Mouse (Mus musculus) neural tube, embryonic 13.5 days (tissue): ENCODE results near the gene Gm4969. TPM values are rescaled to one million over a fixed set of nuclear protein-coding genes. Genes with fewer than 3 reads are reported as not detected.

Source experiments
- ATAC-seq: fragments of 200-750 bp; cut with Nextera tagmentation; 2 replicates; pipeline ENCODE4 v1.8.0; 2017; ENCODE audit warnings: low read depth, mild to moderate bottlenecking, moderate TSS enrichment, moderate library complexity
- H3K27ac ChIP-seq: fragments of 300-500 bp; sonication (generic); replicated peaks from 2 replicates; pipeline ENCODE4 v1.5.1; 2015; ENCODE audit warnings: moderate library complexity, mild to moderate bottlenecking, inconsistent platforms
- H3K27me3 ChIP-seq: fragments of 300-500 bp; sonication (generic); 2 replicates; pipeline ENCODE4 v1.6.1; 2015; ENCODE audit warnings: mild to moderate bottlenecking, inconsistent platforms
- H3K36me3 ChIP-seq: fragments of 300-500 bp; sonication (generic); 2 replicates; pipeline ENCODE4 v1.6.1; 2015; ENCODE audit warnings: mild to moderate bottlenecking, inconsistent platforms
- H3K4me1 ChIP-seq: fragments of 300-500 bp; sonication (generic); replicated peaks from 2 replicates; pipeline ENCODE4 v1.6.1; 2015; ENCODE audit warnings: inconsistent platforms
- H3K4me2 ChIP-seq: fragments of 300-500 bp; sonication (generic); 2 replicates; pipeline ENCODE4 v1.6.1; 2015; ENCODE audit warnings: inconsistent platforms, mild to moderate bottlenecking, moderate library complexity
- H3K4me3 ChIP-seq: fragments of 300-500 bp; sonication (generic); 2 replicates; pipeline ENCODE4 v1.5.1; 2015; ENCODE audit warnings: mild to moderate bottlenecking, inconsistent platforms
- H3K9ac ChIP-seq: fragments of 300-500 bp; sonication (generic); 2 replicates; pipeline ENCODE4 v1.6.1; 2015; ENCODE audit warnings: moderate library complexity, mild to moderate bottlenecking, inconsistent platforms
- H3K9me3 ChIP-seq: fragments of 300-500 bp; sonication (generic); 2 replicates; pipeline ENCODE4 v1.6.1; 2016; ENCODE audit warnings: inconsistent platforms
- WGBS: fragments of 180-500 bp; shearing (Covaris S2); methylation state at CpG from one replicate; pipeline ENCODE4 v1.1.7; 2015; 5-methylcytosine and 5-hydroxymethylcytosine counted together
- polyA plus RNA-seq: library from polyadenylated mRNA; unstranded; fragments of >200 nt; fragmentation: Nextera tagmentation; extraction: Ambion mirVana; gene quantifications from 2 replicates; pipeline ENCODE4 v1.2.1, GENCODE M21; 2015

Gm4969 gene
- polyA plus RNA-seq, 1 experiment from 2014 or later, result 2.3 TPM

DNA sequence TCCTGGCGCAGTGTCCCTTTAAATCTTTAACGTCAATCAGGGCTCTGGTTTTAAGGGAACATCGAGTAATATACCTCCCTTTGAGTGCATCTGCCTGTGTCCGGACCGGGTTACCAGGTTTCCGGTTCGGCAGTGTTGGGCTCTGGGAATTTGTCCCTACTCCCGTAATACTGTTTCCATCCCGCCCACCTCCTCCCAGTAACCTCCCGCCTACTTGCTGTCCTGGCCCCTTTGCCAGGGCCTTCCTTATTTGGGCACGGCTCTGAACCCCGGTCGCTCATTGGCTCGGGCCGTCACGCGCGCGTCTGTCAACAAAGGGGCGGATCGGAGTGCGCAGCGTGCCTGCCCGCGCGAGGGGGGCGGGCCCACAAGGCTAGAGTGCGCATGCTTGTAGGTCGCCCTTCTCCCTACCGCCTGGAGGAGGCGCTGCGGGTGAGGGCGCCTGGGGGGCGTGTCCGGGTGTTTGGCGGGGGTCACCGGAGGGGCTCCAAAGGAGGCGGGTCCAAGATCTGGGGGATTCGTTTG is 13.2 kb upstream of the Gm4969 start:
- H3K4me2 ChIP-seq, result peak overlapping the region; percentile 63
- H3K27me3 ChIP-seq, result no peaks in the 10 kb centered on the region
- no peaks in the 10 kb centered on the region for H3K9me3 ChIP-seq
- H3K27ac ChIP-seq, result peak overlapping the region; percentile 93
- peak overlapping the region; percentile 71 for H3K9ac ChIP-seq
- peaks cover 26% of the 10 kb centered on the region for H3K4me1 ChIP-seq
- H3K4me3 ChIP-seq, result peak overlapping the region; percentile 48
- ATAC-seq, result peak; percentile 99
- WGBS, result under 1% methylated on average over 39 of the region's 39 CpGs
- H3K36me3 ChIP-seq, result peaks cover 20% of the 10 kb centered on the region

DNA sequence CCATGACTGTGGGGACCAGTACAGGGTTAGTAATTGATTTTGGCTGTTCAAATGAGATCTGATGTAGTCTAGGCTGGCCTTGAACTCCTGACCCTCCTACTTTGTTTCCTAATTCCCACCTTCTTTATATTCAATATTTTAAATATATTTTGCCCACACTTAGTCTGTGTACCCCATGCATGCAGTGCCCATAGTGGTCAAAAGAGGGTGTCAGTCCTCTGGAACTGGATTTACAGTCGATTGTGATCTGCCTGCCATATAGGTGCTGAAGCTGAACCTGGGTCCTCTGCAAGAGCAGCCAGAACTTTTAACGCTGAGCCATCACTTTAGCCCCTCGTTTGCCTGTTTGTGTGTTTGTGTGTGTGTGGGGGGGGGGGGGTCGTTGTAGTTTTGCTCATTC is 12.5 kb upstream of the Gm4969 start:
- Histone ChIP-seq H3K27ac (peak overlapping the region; percentile 93), H3K9ac (peak overlapping the region; percentile 71), H3K4me3 (peak overlapping the region; percentile 48), H3K9me3 (no peaks in the 10 kb centered on the region), H3K4me1 (peaks cover 26% of the 10 kb centered on the region), H3K27me3 (no peaks in the 10 kb centered on the region), H3K4me2 (peak overlapping the region; percentile 63), H3K36me3 (peaks cover 19% of the 10 kb centered on the region)
- 30% methylated on average over 4 of the region's 4 CpGs for WGBS
- ATAC-seq, result peak; percentile 1; the same call in 1 of the 2 replicates

DNA sequence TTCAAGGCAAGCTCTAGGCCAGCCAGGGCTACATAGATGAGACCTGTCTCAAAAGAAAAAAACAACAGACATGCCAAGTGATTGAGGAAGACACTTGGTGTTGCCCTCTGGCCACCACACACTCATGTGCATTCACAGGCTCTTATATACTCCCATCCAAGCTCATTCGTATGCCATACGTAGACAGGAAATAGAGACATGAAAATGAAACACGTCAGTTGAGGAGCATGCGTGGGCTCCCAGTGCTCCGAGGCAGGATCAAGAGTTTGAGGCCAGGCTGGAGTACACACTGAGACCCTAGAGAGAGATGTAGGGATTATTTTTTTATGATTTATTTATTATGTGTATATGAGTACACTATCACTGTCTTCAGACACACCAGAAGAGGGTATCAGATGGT is 11.2 kb upstream of the Gm4969 start:
- H3K4me2 ChIP-seq, result no peak overlapping the region
- 94% methylated on average over 5 of the region's 5 CpGs for WGBS
- peaks cover 10% of the 10 kb centered on the region for H3K36me3 ChIP-seq
- H3K27me3 ChIP-seq, result no peaks in the 10 kb centered on the region
- H3K9ac ChIP-seq, result no peak overlapping the region
- no peak for ATAC-seq
- peaks cover 26% of the 10 kb centered on the region for H3K4me1 ChIP-seq
- H3K27ac ChIP-seq, result 0 out of 2 replicates have a peak overlapping the region, but pooled peaks have one; percentile 93
- H3K9me3 ChIP-seq, result no peaks in the 10 kb centered on the region
- no peak overlapping the region for H3K4me3 ChIP-seq

- no peaks in the 10 kb centered on the region for H3K27me3 ChIP-seq
- no peaks in the 10 kb centered on the region for H3K9me3 ChIP-seq
- peaks cover 22% of the 10 kb centered on the region for H3K4me1 ChIP-seq
- ATAC-seq, result no peak
- no peak overlapping the region for H3K27ac ChIP-seq
- no peak overlapping the region for H3K4me2 ChIP-seq
- peaks cover 9% of the 10 kb centered on the region; the same call in 1 of the 2 replicates for H3K36me3 ChIP-seq
- no peak overlapping the region for H3K9ac ChIP-seq
- 94% methylated on average over 5 of the region's 5 CpGs for WGBS
- no peak overlapping the region for H3K4me3 ChIP-seq
These were observed 9.6 kb upstream of the Gm4969 start for GRCm38 (mm10) chr7:19127744-19128143.

- Histone ChIP-seq H3K9ac (no peak overlapping the region), H3K36me3 (peaks cover 9% of the 10 kb centered on the region; the same call in 1 of the 2 replicates), H3K27me3 (no peaks in the 10 kb centered on the region), H3K4me1 (peaks cover 20% of the 10 kb centered on the region), H3K4me2 (no peak overlapping the region), H3K9me3 (no peaks in the 10 kb centered on the region), H3K27ac (no peak overlapping the region), H3K4me3 (no peak overlapping the region)
- WGBS, result 92% methylated on average over 6 of the region's 6 CpGs
- no peak for ATAC-seq
These were observed 6.5 kb upstream of the Gm4969 start for GRCm38 (mm10) chr7:19124713-19125112.

DNA sequence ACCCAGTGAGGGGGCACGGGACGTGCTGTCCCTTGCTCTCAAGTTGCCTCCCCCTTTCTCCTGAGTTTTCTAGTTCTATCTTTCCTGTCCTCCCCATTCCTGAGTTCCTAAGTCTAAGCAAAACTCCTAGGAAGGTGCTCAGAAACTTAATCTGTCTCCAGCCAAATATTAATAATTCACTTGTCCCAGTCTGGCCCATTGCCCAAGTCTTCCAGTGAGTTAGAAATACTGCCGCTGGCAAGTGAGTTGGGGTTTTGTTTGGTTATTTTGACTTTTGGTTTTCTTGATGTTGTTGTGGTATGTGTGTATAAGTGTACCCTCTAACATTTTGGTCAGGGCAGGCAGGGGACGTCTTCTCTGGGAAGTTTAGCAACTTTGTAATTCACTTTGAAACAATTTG is 3.5 kb upstream of the Gm4969 start:
- H3K36me3 ChIP-seq, result peaks cover 9% of the 10 kb centered on the region; the same call in 1 of the 2 replicates
- H3K4me3 ChIP-seq, result no peak overlapping the region
- H3K4me1 ChIP-seq, result peaks cover 26% of the 10 kb centered on the region
- H3K4me2 ChIP-seq, result no peak overlapping the region
- ATAC-seq, result no peak
- 0 out of 2 replicates have a peak, but pooled peaks cover 4% of the 10 kb centered on the region for H3K27me3 ChIP-seq
- no peak overlapping the region for H3K9ac ChIP-seq
- no peaks in the 10 kb centered on the region for H3K9me3 ChIP-seq
- no peak overlapping the region for H3K27ac ChIP-seq
- 95% methylated on average over 4 of the region's 4 CpGs for whole genome bisulfite sequencing

DNA sequence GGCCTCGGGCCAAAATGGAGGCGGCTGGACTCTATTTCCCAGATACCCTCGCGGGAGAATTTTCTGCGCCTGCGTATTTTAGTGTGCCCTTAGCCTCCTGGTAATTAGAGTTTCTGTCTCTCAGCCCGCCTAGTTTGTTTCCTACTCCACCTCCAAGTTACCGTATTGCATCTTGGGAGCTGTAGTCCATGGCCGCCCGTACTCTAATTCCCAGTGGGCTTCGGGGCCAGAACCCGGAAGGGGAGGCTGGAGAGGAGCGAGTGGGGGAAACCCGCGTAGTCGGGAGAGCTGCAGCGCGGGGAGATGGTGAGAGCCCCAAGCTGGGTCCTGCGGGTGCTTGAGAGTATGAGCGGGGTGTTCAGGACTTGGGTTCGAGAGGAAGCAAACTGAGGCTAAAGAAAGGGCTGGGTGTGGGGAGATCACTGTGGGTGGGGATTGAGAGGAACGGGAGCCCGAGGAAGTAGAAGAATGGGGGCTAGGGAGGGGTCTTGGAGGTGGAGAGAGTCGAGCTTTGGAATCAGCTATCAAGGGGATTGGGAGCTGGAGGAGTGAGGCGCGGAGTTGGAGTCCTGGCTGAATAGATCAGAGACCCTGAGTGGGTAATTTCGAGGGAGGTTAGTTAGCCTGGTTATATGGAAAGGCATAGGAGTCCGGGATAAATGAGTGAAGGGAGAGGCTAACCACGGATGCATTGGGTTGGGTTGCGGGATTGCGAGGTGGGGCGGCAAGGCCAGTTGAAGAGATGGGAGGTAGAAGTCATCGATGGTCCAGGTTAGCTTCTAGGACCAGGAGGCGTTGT is 1.7 kb upstream of the Gm4969 start, which contains the start of gene Fbxo46:
Gene Fbxo46, plus strand, starts transcription at position 229 of the 799 bp plus-strand sequence.
- Histone ChIP-seq H3K4me1 (peaks cover 26% of the 10 kb centered on the region), H3K27me3 (0 out of 2 replicates have a peak, but pooled peaks cover 4% of the 10 kb centered on the region), H3K27ac (peak within 1 kb of the TSS; percentile 66), H3K9me3 (no peaks in the 10 kb centered on the region), H3K36me3 (no peaks in the 10 kb centered on the region), H3K4me3 (peak within 1 kb of the TSS; percentile 58), H3K4me2 (peak within 1 kb of the TSS; percentile 84), H3K9ac (peak within 1 kb of the TSS; percentile 80)
- WGBS, result 3% methylated on average over 34 of the region's 34 CpGs
- peak; percentile 94 for ATAC-seq

GRCm38 (mm10) chr7:19119083-19119482 is 915 bp upstream of the Gm4969 start:
- H3K36me3 ChIP-seq, result no peaks in the 10 kb centered on the region
- peaks cover 26% of the 10 kb centered on the region for H3K4me1 ChIP-seq
- no peak overlapping the region for H3K9ac ChIP-seq
- H3K4me2 ChIP-seq, result peak overlapping the region; percentile 84; the same call in 1 of the 2 replicates
- no peak overlapping the region for H3K27ac ChIP-seq
- H3K9me3 ChIP-seq, result no peaks in the 10 kb centered on the region
- H3K4me3 ChIP-seq, result no peak overlapping the region
- 0 out of 2 replicates have a peak, but pooled peaks cover 4% of the 10 kb centered on the region for H3K27me3 ChIP-seq
- peak; percentile 20 for ATAC-seq
- 91% methylated on average over 8 of the region's 8 CpGs for WGBS

GRCm38 (mm10) chr7:19109565-19109964 is 8.6 kb downstream of the Gm4969 start:
- Histone ChIP-seq H3K27ac (no peak overlapping the region), H3K4me2 (no peak overlapping the region), H3K27me3 (peaks cover 10% of the 10 kb centered on the region; the same call in 1 of the 2 replicates), H3K4me1 (no peaks in the 10 kb centered on the region), H3K4me3 (no peak overlapping the region), H3K9me3 (no peaks in the 10 kb centered on the region), H3K36me3 (no peaks in the 10 kb centered on the region), H3K9ac (no peak overlapping the region)
- ATAC-seq, result no peak
- 78% methylated on average over 1 of the region's 1 CpGs for WGBS

- ATAC-seq, result no peak
- no peak overlapping the region for H3K4me3 ChIP-seq
- no peaks in the 10 kb centered on the region for H3K36me3 ChIP-seq
- H3K4me1 ChIP-seq, result no peaks in the 10 kb centered on the region
- H3K27ac ChIP-seq, result no peak overlapping the region
- no peak overlapping the region for H3K9ac ChIP-seq
- H3K4me2 ChIP-seq, result no peak overlapping the region
- no peaks in the 10 kb centered on the region for H3K27me3 ChIP-seq
- WGBS, result 63% methylated on average over 3 of the region's 3 CpGs
- no peaks in the 10 kb centered on the region for H3K9me3 ChIP-seq
These were observed 10.7 kb downstream of the Gm4969 start for GRCm38 (mm10) chr7:19107436-19107835.

- Histone ChIP-seq H3K36me3 (no peaks in the 10 kb centered on the region), H3K9me3 (no peaks in the 10 kb centered on the region), H3K4me3 (no peak overlapping the region), H3K4me2 (no peak overlapping the region), H3K4me1 (no peaks in the 10 kb centered on the region), H3K27me3 (no peaks in the 10 kb centered on the region), H3K9ac (no peak overlapping the region), H3K27ac (no peak overlapping the region)
- ATAC-seq, result no peak
- 75% methylated on average over 2 of the region's 2 CpGs for WGBS
These were observed 13.7 kb downstream of the Gm4969 start for GRCm38 (mm10) chr7:19104486-19104885.

DNA sequence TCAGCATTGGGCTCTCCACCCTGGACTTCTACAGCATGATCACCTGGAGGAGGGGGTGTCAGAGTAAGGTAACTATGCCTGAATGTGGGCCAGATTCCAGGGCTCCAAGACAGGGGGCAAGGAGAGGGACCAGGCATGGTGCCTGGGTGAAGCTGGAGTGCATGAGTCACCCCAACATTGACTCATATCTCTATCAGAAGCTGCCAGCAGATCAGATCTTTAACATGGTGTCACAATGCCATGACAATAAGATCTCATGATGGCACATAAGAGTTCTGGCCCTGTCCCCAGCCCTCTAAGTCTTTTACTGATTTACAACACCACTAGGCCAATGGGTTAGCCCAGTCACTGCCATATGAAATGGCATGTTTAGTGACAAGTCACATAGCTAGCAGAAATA is 14.4 kb downstream of the Gm4969 start:
- H3K27me3 ChIP-seq, result no peaks in the 10 kb centered on the region
- no peak overlapping the region for H3K4me2 ChIP-seq
- no peaks in the 10 kb centered on the region for H3K9me3 ChIP-seq
- H3K4me1 ChIP-seq, result no peaks in the 10 kb centered on the region
- no peak overlapping the region for H3K9ac ChIP-seq
- no peak overlapping the region for H3K4me3 ChIP-seq
- no peak for ATAC-seq
- no peak overlapping the region for H3K27ac ChIP-seq
- no peaks in the 10 kb centered on the region for H3K36me3 ChIP-seq
